ENCODE assay signal across 20 mouse cellular contexts in genomic region chr4:70035912-70036311, GRCm38 (mm10).
DNase-seq lines count a peak whose midpoint lies in the region; ATAC-seq and TF ChIP-seq lines count a peak whose summit lies in the region.
"Had no signal": no experiment of that assay in that cellular context is flagged by ENCODE, and none has a peak within 500 bp of the region (broad histone marks: within the 10 kb centered on the region; RNA-seq: fewer than 3 reads in every experiment).

No protein-coding gene starts in this region.

- no peak overlapping the region for H3K9ac ChIP-seq in forebrain, embryonic 13.5 days
- no peak overlapping the region for H3K9ac ChIP-seq in forebrain, embryonic 11.5 days (ENCODE audit: low read length)
- H3K9ac ChIP-seq: embryonic facial prominence, embryonic 15.5 days; hindbrain, embryonic 12.5 days; liver, postnatal 0 days had no signal

- 65% methylated on average over 1 of the region's 1 CpGs for WGBS in forebrain, embryonic 13.5 days
- 63% methylated on average over 1 of the region's 1 CpGs for WGBS in forebrain, embryonic 11.5 days
- WGBS in heart, embryonic 10.5 days: 28% methylated on average over 1 of the region's 1 CpGs

- no peaks in the 10 kb centered on the region for H3K4me1 ChIP-seq in forebrain, embryonic 13.5 days
- no peaks in the 10 kb centered on the region for H3K4me1 ChIP-seq in forebrain, embryonic 11.5 days (replicated peaks; ENCODE audit: control insufficient read depth, insufficient read depth, low read length)
- no peaks in the 10 kb centered on the region for H3K4me1 ChIP-seq in heart, embryonic 10.5 days
- H3K4me1 ChIP-seq: embryonic facial prominence, embryonic 15.5 days; hindbrain, embryonic 12.5 days had no signal

- no peaks in the 10 kb centered on the region for H3K36me3 ChIP-seq in forebrain, embryonic 13.5 days (ENCODE audit: poor library complexity, severe bottlenecking)
- no peaks in the 10 kb centered on the region for H3K36me3 ChIP-seq in forebrain, embryonic 11.5 days (ENCODE audit: control insufficient read depth, insufficient read depth, low read length)
- H3K36me3 ChIP-seq in heart, embryonic 10.5 days: no peaks in the 10 kb centered on the region
- H3K36me3 ChIP-seq: embryonic facial prominence, embryonic 15.5 days; hindbrain, embryonic 12.5 days had no signal

- H3K9me3 ChIP-seq in forebrain, embryonic 13.5 days (replicated peaks): no peaks in the 10 kb centered on the region
- no peaks in the 10 kb centered on the region for H3K9me3 ChIP-seq in forebrain, embryonic 11.5 days (ENCODE audit: control insufficient read depth, low read length)
- no peaks in the 10 kb centered on the region for H3K9me3 ChIP-seq in heart, embryonic 10.5 days
- H3K9me3 ChIP-seq: embryonic facial prominence, embryonic 15.5 days; hindbrain, embryonic 12.5 days had no signal

- H3K4me2 ChIP-seq in forebrain, embryonic 13.5 days: no peak overlapping the region
- H3K4me2 ChIP-seq in forebrain, embryonic 11.5 days (ENCODE audit: low read depth, low read length, severe bottlenecking): no peak overlapping the region
- H3K4me2 ChIP-seq: embryonic facial prominence, embryonic 15.5 days; hindbrain, embryonic 12.5 days had no signal

- no peak for TF ChIP-seq POLR2A in brain, embryonic 14.5 days (IDR thresholded peaks at IDR 0.05; ENCODE audit: borderline replicate concordance, extremely low read depth, insufficient read depth, insufficient read length, poor library complexity, severe bottlenecking)

- H3K27ac ChIP-seq in forebrain, embryonic 13.5 days: no peak overlapping the region
- no peak overlapping the region for H3K27ac ChIP-seq in forebrain, embryonic 11.5 days (ENCODE audit: low read depth, low read length)
- H3K27ac ChIP-seq in heart, embryonic 10.5 days: no peak overlapping the region
- H3K27ac ChIP-seq: embryonic facial prominence, embryonic 15.5 days; heart, adult 2 months; hindbrain, embryonic 12.5 days; kidney, postnatal 0 days; layer of hippocampus, adult 2 months had no signal

- DNase-seq in forebrain, embryonic 11.5 days (ENCODE audit: low spot score): no peak
- DNase-seq in heart, embryonic 10.5 days (ENCODE audit: low spot score): peak; percentile 46
- DNase-seq in heart, adult 9 months (ENCODE audit: low spot score in 2 of 2): no peak
- peak; percentile 47 for DNase-seq in brain, embryonic 14.5 days (ENCODE audit: low read depth)
- DNase-seq in left cerebral cortex, postnatal 36 days (ENCODE audit: low spot score in 2 of 2): peak; percentile 25 to 56
- DNase-seq in thymus, postnatal 14 days: no peak
- DNase-seq: adrenal gland, adult 2 months; cerebellum, adult 11-12 months; heart, adult 2 months; heart, postnatal 10 days; liver; liver, postnatal 0 days; thymus, postnatal 4 days had no signal

- ATAC-seq in forebrain, embryonic 13.5 days: peak; percentile 78
- ATAC-seq in forebrain, embryonic 11.5 days (replicated peaks; ENCODE audit: low FRiP score): no peak
- no peak for ATAC-seq in erythroblast, adult 5-6 weeks (replicated peaks; ENCODE audit: low FRiP score, poor library complexity, severe bottlenecking)
- ATAC-seq: intestine, postnatal 0 days; liver, postnatal 0 days had no signal

- intact Hi-C loops in left cerebral cortex, postnatal 36 days (cut with DNase I): no loop called here

- H3K27me3 ChIP-seq in forebrain, embryonic 13.5 days: no peaks in the 10 kb centered on the region
- H3K27me3 ChIP-seq in forebrain, embryonic 11.5 days (ENCODE audit: control insufficient read depth, insufficient read depth, low read length): no peaks in the 10 kb centered on the region
- no peaks in the 10 kb centered on the region for H3K27me3 ChIP-seq in heart, embryonic 10.5 days (ENCODE audit: insufficient read depth, poor library complexity, severe bottlenecking)
- H3K27me3 ChIP-seq: embryonic facial prominence, embryonic 15.5 days; hindbrain, embryonic 12.5 days had no signal

- H3K4me3 ChIP-seq in forebrain, embryonic 13.5 days: no peak overlapping the region
- no peak overlapping the region for H3K4me3 ChIP-seq in forebrain, embryonic 11.5 days (ENCODE audit: low read depth, low read length)
- no peak overlapping the region for H3K4me3 ChIP-seq in heart, embryonic 10.5 days
- H3K4me3 ChIP-seq: embryonic facial prominence, embryonic 15.5 days; heart, adult 2 months; hindbrain, embryonic 12.5 days; layer of hippocampus, adult 2 months had no signal

- no peak for TF ChIP-seq CTCF in brain, embryonic 14.5 days (IDR thresholded peaks at IDR 0.05; ENCODE audit: borderline replicate concordance, extremely low read depth, insufficient read depth, insufficient read length)

Comparison
In these comparisons a context has a peak if more than half of its experiments do, and no peak if none do; other contexts are left out.
1. DNase-seq: peak in heart, embryonic 10.5 days (single experiment), brain, embryonic 14.5 days (single experiment) and left cerebral cortex, postnatal 36 days (2 of 2); none in forebrain, embryonic 11.5 days (single experiment), heart, adult 9 months (0 of 2) and thymus, postnatal 14 days (single experiment).